Mouse (Mus musculus): ENCODE measurements around the gene Tifa.

DNA sequence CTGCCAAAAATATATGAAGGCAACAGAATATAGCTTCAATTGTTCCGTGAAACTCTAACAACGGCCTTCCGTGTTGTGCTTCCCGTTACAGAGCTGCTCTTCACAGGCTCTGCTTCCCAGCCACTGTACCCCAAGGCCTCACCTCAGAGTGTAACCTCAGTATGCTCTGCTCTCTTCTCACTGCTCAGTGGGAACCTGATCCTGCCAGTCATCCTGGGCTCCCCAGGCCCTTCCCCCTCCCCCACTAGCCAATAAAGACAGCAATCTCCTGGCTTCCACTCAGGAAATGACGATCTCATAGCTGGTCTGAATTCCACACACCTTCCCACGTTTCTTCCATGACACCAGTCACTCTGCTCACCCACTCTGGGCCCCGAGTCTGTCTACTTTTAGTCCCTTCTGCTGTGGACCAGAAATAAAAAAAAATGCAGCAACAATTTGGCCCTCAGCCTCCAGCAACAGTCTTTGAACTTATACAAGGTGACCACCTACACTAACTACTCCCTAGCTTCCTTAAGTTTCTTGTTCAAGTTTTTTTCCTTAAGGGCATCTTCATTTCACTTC lies 27.6 kb downstream of the Tifa start:
- no peak for TF ChIP-seq CTCF (IDR thresholded peaks at IDR 0.05; ENCODE audit: low read depth, low read length)
- no peak for TF ChIP-seq POLR2A (IDR thresholded peaks at IDR 0.05; ENCODE audit: insufficient read depth, low read length)
